Mouse (Mus musculus) limb, embryonic 13.5 days (tissue): ENCODE data around the gene Rnf144a. TPM values are rescaled to one million over a fixed set of nuclear protein-coding genes. Genes with fewer than 3 reads are reported as not detected.
"Not testable (repeated sequence)": the region's sequence is repeated elsewhere in the genome, so short reads cannot be mapped to it uniquely, and the experiment has no call there.

Experiments used
- ATAC-seq: fragments of 200-750 bp; cut with Nextera tagmentation; 2 replicates; pipeline ENCODE4 v1.8.0; 2017; ENCODE audit warnings: low read depth, moderate number of reproducible peaks, moderate TSS enrichment; ENCODE audit not compliant: low FRiP score
- H3K27ac ChIP-seq: fragments of 300-500 bp; sonication (generic); 2 replicates; pipeline ENCODE4 v1.5.1; 2015; ENCODE audit warnings: inconsistent platforms, mild to moderate bottlenecking, moderate library complexity
- H3K27me3 ChIP-seq: fragments of 300-500 bp; sonication (generic); 2 replicates; pipeline ENCODE4 v1.6.1; 2015; ENCODE audit warnings: mild to moderate bottlenecking, inconsistent platforms
- H3K36me3 ChIP-seq: fragments of 300-500 bp; sonication (generic); 2 replicates; pipeline ENCODE4 v1.6.1; 2015; ENCODE audit warnings: inconsistent platforms, mild to moderate bottlenecking, moderate library complexity
- H3K4me1 ChIP-seq: fragments of 300-500 bp; sonication (generic); 2 replicates; pipeline ENCODE4 v1.6.1; 2015; ENCODE audit warnings: inconsistent platforms
- H3K4me2 ChIP-seq: fragments of 300-500 bp; sonication (generic); replicated peaks from 2 replicates; pipeline ENCODE4 v1.6.1; 2015; ENCODE audit warnings: inconsistent platforms, mild to moderate bottlenecking, moderate library complexity
- H3K4me3 ChIP-seq: fragments of 300-500 bp; sonication (generic); 2 replicates; pipeline ENCODE4 v1.5.1; 2015; ENCODE audit warnings: moderate library complexity, mild to moderate bottlenecking, inconsistent platforms
- H3K9ac ChIP-seq: fragments of 300-500 bp; sonication (generic); 2 replicates; pipeline ENCODE4 v1.6.1; 2015; ENCODE audit warnings: mild to moderate bottlenecking, inconsistent platforms
- H3K9me3 ChIP-seq: fragments of 300-500 bp; sonication (generic); 2 replicates; pipeline ENCODE4 v1.6.1; 2016; ENCODE audit warnings: inconsistent platforms
- WGBS: fragments of 180-500 bp; shearing (Covaris S2); methylation state at CpG from one replicate; pipeline ENCODE4 v1.1.7; 2015; 5-methylcytosine and 5-hydroxymethylcytosine counted together
- polyA plus RNA-seq: library from polyadenylated mRNA; unstranded; fragments of >200 nt; fragmentation: Nextera tagmentation; extraction: Ambion mirVana; gene quantifications from 2 replicates; pipeline ENCODE4 v1.2.1, GENCODE M21; 2015

Gene Rnf144a
- polyA plus RNA-seq, 1 experiment from 2014 or later = 60.6 TPM

GRCm38 (mm10) chr12:26436334-26436733 lies 21.3 kb upstream of the Rnf144a start:
- H3K27me3 ChIP-seq = no peaks in the 10 kb centered on the region
- H3K4me3 ChIP-seq = no peak overlapping the region
- H3K4me2 ChIP-seq = no peak overlapping the region
- 79% methylated on average over 4 of the region's 4 CpGs for whole genome bisulfite sequencing
- no peak overlapping the region for H3K9ac ChIP-seq
- no peaks in the 10 kb centered on the region for H3K36me3 ChIP-seq
- no peak overlapping the region for H3K27ac ChIP-seq
- H3K4me1 ChIP-seq = peaks cover 15% of the 10 kb centered on the region
- no peaks in the 10 kb centered on the region for H3K9me3 ChIP-seq
- no peak for ATAC-seq

GRCm38 (mm10) chr12:26428771-26429170 lies 13.7 kb upstream of the Rnf144a start:
- not testable (repeated sequence) for H3K9ac ChIP-seq, H3K4me2 ChIP-seq, H3K9me3 ChIP-seq, H3K4me1 ChIP-seq, H3K27ac ChIP-seq, H3K27me3 ChIP-seq, H3K4me3 ChIP-seq, H3K36me3 ChIP-seq, ATAC-seq
- 82% methylated on average over 2 of the region's 2 CpGs for WGBS

GRCm38 (mm10) chr12:26424841-26425240 lies 9.8 kb upstream of the Rnf144a start:
- H3K27ac ChIP-seq = no peak overlapping the region
- no peak overlapping the region for H3K4me3 ChIP-seq
- WGBS = 87% methylated on average over 2 of the region's 2 CpGs
- H3K36me3 ChIP-seq = no peaks in the 10 kb centered on the region
- H3K9ac ChIP-seq = no peak overlapping the region
- no peak for ATAC-seq
- no peaks in the 10 kb centered on the region for H3K4me1 ChIP-seq
- no peaks in the 10 kb centered on the region for H3K9me3 ChIP-seq
- H3K4me2 ChIP-seq = no peak overlapping the region
- no peaks in the 10 kb centered on the region for H3K27me3 ChIP-seq

GRCm38 (mm10) chr12:26418322-26418721 lies 3.3 kb upstream of the Rnf144a start:
- H3K27me3 ChIP-seq = no peaks in the 10 kb centered on the region
- no peaks in the 10 kb centered on the region for H3K9me3 ChIP-seq
- no peaks in the 10 kb centered on the region for H3K36me3 ChIP-seq
- ATAC-seq = no peak
- no peak overlapping the region for H3K27ac ChIP-seq
- H3K4me3 ChIP-seq = no peak overlapping the region
- H3K4me2 ChIP-seq = no peak overlapping the region
- H3K4me1 ChIP-seq = peaks cover 30% of the 10 kb centered on the region
- no peak overlapping the region for H3K9ac ChIP-seq
- WGBS = 84% methylated on average over 4 of the region's 4 CpGs

- Histone ChIP-seq H3K9me3 (no peaks in the 10 kb centered on the region), H3K4me2 (no peak overlapping the region), H3K4me3 (no peak overlapping the region), H3K27me3 (no peaks in the 10 kb centered on the region), H3K4me1 (peaks cover 45% of the 10 kb centered on the region), H3K9ac (no peak overlapping the region), H3K36me3 (no peaks in the 10 kb centered on the region), H3K27ac (no peak overlapping the region)
- no peak for ATAC-seq
- WGBS = 77% methylated on average over 7 of the region's 7 CpGs
These were observed 1.7 kb upstream of the Rnf144a start for GRCm38 (mm10) chr12:26416636-26417295.

GRCm38 (mm10) chr12:26414451-26415103 lies 477 bp downstream of the Rnf144a start:
- Histone ChIP-seq H3K27me3 (no peaks in the 10 kb centered on the region), H3K9me3 (no peaks in the 10 kb centered on the region), H3K9ac (peak overlapping the region; percentile 98), H3K4me2 (peak overlapping the region; percentile 81), H3K4me1 (peaks cover 66% of the 10 kb centered on the region), H3K27ac (peak overlapping the region; percentile 86), H3K36me3 (peaks cover 3% of the 10 kb centered on the region; the same call in 1 of the 2 replicates), H3K4me3 (peak overlapping the region; percentile 88)
- under 1% methylated on average over 64 of the region's 64 CpGs for WGBS
- peak; percentile 75 for ATAC-seq

- 7% methylated on average over 8 of the region's 8 CpGs for WGBS
- ATAC-seq = no peak; the same call in 1 of the 2 replicates
- Histone ChIP-seq H3K36me3 (peaks cover 9% of the 10 kb centered on the region), H3K4me3 (peak overlapping the region; percentile 88), H3K27ac (peak overlapping the region; percentile 86; the same call in 1 of the 2 replicates), H3K9me3 (no peaks in the 10 kb centered on the region), H3K27me3 (no peaks in the 10 kb centered on the region), H3K4me1 (peaks cover 72% of the 10 kb centered on the region), H3K9ac (peak overlapping the region; percentile 98), H3K4me2 (peak overlapping the region; percentile 81)
These were observed 1.1 kb downstream of the Rnf144a start for GRCm38 (mm10) chr12:26413961-26414411.

GRCm38 (mm10) chr12:26412802-26413201 lies 2.3 kb downstream of the Rnf144a start:
- 53% methylated on average over 6 of the region's 6 CpGs for WGBS
- H3K4me2 ChIP-seq = peak overlapping the region; percentile 81
- H3K27ac ChIP-seq = no peak overlapping the region; the same call in 1 of the 2 replicates
- H3K4me1 ChIP-seq = peaks cover 77% of the 10 kb centered on the region
- H3K27me3 ChIP-seq = no peaks in the 10 kb centered on the region
- H3K36me3 ChIP-seq = peaks cover 21% of the 10 kb centered on the region
- H3K4me3 ChIP-seq = peak overlapping the region; percentile 88
- H3K9ac ChIP-seq = peak overlapping the region; percentile 98
- no peak for ATAC-seq
- no peaks in the 10 kb centered on the region for H3K9me3 ChIP-seq

GRCm38 (mm10) chr12:26411841-26412450 lies 3.1 kb downstream of the Rnf144a start:
- H3K4me1 ChIP-seq = peaks cover 80% of the 10 kb centered on the region
- peak overlapping the region; percentile 81 for H3K4me2 ChIP-seq
- no peak for ATAC-seq
- 60% methylated on average over 10 of the region's 10 CpGs for WGBS
- H3K9ac ChIP-seq = peak overlapping the region; percentile 98
- H3K36me3 ChIP-seq = peaks cover 23% of the 10 kb centered on the region
- H3K27ac ChIP-seq = no peak overlapping the region
- no peaks in the 10 kb centered on the region for H3K9me3 ChIP-seq
- H3K4me3 ChIP-seq = peak overlapping the region; percentile 88
- H3K27me3 ChIP-seq = no peaks in the 10 kb centered on the region

- H3K9me3 ChIP-seq = no peaks in the 10 kb centered on the region
- H3K4me1 ChIP-seq = peaks cover 79% of the 10 kb centered on the region
- peaks cover 23% of the 10 kb centered on the region for H3K36me3 ChIP-seq
- ATAC-seq = no peak
- no peak overlapping the region for H3K9ac ChIP-seq
- H3K27ac ChIP-seq = no peak overlapping the region
- H3K27me3 ChIP-seq = no peaks in the 10 kb centered on the region
- no peak overlapping the region for H3K4me2 ChIP-seq
- 80% methylated on average over 3 of the region's 3 CpGs for WGBS
- H3K4me3 ChIP-seq = no peak overlapping the region
These were observed 4.6 kb downstream of the Rnf144a start for GRCm38 (mm10) chr12:26410443-26410842.

- H3K9me3 ChIP-seq = no peaks in the 10 kb centered on the region
- WGBS = 78% methylated on average over 9 of the region's 9 CpGs
- H3K9ac ChIP-seq = no peak overlapping the region
- ATAC-seq = no peak
- H3K4me3 ChIP-seq = no peak overlapping the region
- H3K36me3 ChIP-seq = peaks cover 36% of the 10 kb centered on the region
- H3K27me3 ChIP-seq = no peaks in the 10 kb centered on the region
- H3K4me1 ChIP-seq = peaks cover 88% of the 10 kb centered on the region
- no peak overlapping the region for H3K4me2 ChIP-seq
- H3K27ac ChIP-seq = no peak overlapping the region
These were observed 6.3 kb downstream of the Rnf144a start for GRCm38 (mm10) chr12:26408707-26409106.
